Mouse (Mus musculus): Measurements from ENCODE around the gene Tmem167.

DNA sequence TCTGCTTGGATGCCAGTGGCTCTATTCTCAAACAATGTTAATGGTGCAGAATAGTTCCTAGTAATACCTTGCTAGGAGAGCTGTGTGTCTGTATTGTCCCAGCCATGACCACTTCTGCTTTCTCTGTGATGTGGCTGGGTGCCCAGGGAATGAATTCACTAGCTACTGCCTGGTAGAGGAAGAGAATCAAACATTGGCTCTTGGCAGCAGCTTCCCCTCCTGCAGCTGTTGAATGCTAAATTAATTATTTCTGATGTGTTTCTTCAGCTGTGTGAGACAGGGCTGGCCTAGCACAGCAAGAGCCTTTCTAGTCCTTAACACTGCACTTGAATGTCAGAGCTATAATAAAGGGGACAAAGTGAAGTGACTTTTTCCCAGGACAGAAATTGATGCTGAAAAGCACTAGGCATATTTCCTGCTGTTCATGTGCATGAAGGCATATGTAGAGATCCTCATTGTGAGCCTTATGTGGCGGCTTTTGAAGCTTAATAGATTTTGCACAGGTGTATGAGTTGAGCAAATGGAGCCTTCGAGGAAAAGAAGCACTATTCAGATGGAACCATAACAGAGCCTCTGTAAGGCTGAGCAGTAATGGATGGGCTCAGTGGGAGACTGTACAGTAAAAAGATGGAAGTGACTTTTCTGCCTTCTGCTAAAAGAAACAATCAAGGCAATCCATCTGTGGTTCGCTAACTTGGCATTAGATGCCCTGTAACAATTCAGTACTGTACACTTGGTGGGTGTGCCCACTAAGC is 47.4 kb downstream of the Tmem167 start:
- TF ChIP-seq CTCF (IDR thresholded peaks at IDR 0.05) (no peak), EP300 (IDR thresholded peaks at IDR 0.05) (no peak)
